Mouse (Mus musculus): ENCODE measurements at regions not wholly inside any gene's neighbourhood (a gene's known extent, or its start where the extent isn't known, plus 50 kb on each side); places are given as distances from the start of the nearest gene placed in this dataset.

GRCm38 (mm10) chr6:19547589-19547988 is 681.5 kb downstream of the Ankrd7 start:
- no peak for DNase-seq (ENCODE audit: low spot score)

GRCm38 (mm10) chr6:19551932-19552331 is 685.8 kb downstream of the Ankrd7 start:
- peak; percentile 3 for DNase-seq (ENCODE audit: low spot score)

GRCm38 (mm10) chr6:19579421-19579820 is 713.3 kb downstream of the Ankrd7 start:
- DNase-seq (ENCODE audit: low spot score), result no peak

- DNase-seq (ENCODE audit: low spot score), result no peak
These were observed 713.8 kb downstream of the Ankrd7 start for GRCm38 (mm10) chr6:19579887-19580286.

Measured in layer of hippocampus, adult 11-12 months (tissue).